Mouse (Mus musculus) B cell, adult 67 days (primary cell): ENCODE results near the gene Ppp1r3d. TPM values are rescaled to one million over a fixed set of nuclear protein-coding genes. Genes with fewer than 3 reads are reported as not detected.

Experiments
- total RNA-seq, 2 experiments: library from RNA; stranded (reverse); gene quantifications; 4 replicates each; pipeline ENCODE4 v1.2.4; 2023

Gene Ppp1r3d
- total RNA-seq: not detected

GRCm38 (mm10) chr2:178414261-178415149 is at the start of gene Ppp1r3d, which contains the start of gene Fam217b:
Gene Ppp1r3d, minus strand, starts transcription at chr2:178414472.
Gene Fam217b, plus strand, starts transcription at chr2:178414524.

GRCm38 (mm10) chr2:178430231-178430630 is 16.0 kb upstream of the Ppp1r3d start, which contains the start of gene Cdh26:
Gene Cdh26, plus strand, starts transcription at chr2:178430531.

GRCm38 (mm10) chr2:178407053-178407815 is 7.0 kb downstream of the Ppp1r3d start, which contains the start of gene Sycp2:
Gene Sycp2, minus strand, starts transcription at chr2:178407685.

Other genes starting within 250 kb of the Ppp1r3d start
- gene Sycp2, start 6.8 kb downstream of the Ppp1r3d start, total RNA-seq: not detected
- not detected for gene Fam217b, start 52 bp upstream of the Ppp1r3d start, total RNA-seq
- not detected for gene Cdh26, start 16.1 kb upstream of the Ppp1r3d start, total RNA-seq